Mouse (Mus musculus) kidney, adult 2 months (tissue): ENCODE results near the gene Hsdl1.

Experiments used
- CTCF ChIP-seq: fragments of 200-500 bp; conservative IDR thresholded peaks from 2 replicates; pipeline ENCODE4 v1.5.1; 2011; ENCODE audit warnings: low read depth, mild to moderate bottlenecking, control low read depth, low read length, moderate library complexity, mixed read lengths; ENCODE audit not compliant: insufficient read depth, insufficient read length
- POLR2A ChIP-seq: fragments of 200-500 bp; IDR thresholded peaks from one replicate; pipeline ENCODE4 v1.6.1; 2011; ENCODE audit warnings: low read depth, low read length, control low read depth

GRCm38 (mm10) chr8:119516674-119517073 is 58.3 kb downstream of the Hsdl1 start:
- TF ChIP-seq POLR2A (no peak), CTCF (no peak)
